Mouse (Mus musculus): ENCODE data around the gene Trip13. TPM values are rescaled to one million over a fixed set of nuclear protein-coding genes. Genes with fewer than 3 reads are reported as not detected.

Trip13 gene
- polyA plus RNA-seq, 1 experiment from 2014 or later: 30.8 TPM

GRCm38 (mm10) chr13:73885656-73886055, 51.9 kb downstream of the Trip13 start:
- Histone ChIP-seq H3K9me3 (replicated peaks) (no peaks in the 10 kb centered on the region), H3K27me3 (no peaks in the 10 kb centered on the region), H3K36me3 (ENCODE audit: poor library complexity, severe bottlenecking) (no peaks in the 10 kb centered on the region), H3K4me3 (no peak overlapping the region), H3K9ac (no peak overlapping the region), H3K27ac (no peak overlapping the region), H3K4me2 (no peak overlapping the region), H3K4me1 (no peaks in the 10 kb centered on the region)
- WGBS: 88% methylated on average over 4 of the region's 4 CpGs
- no peak for ATAC-seq

- Histone ChIP-seq H3K9ac (no peak overlapping the region), H3K27me3 (no peaks in the 10 kb centered on the region), H3K4me3 (no peak overlapping the region), H3K4me2 (no peak overlapping the region), H3K9me3 (replicated peaks) (no peaks in the 10 kb centered on the region), H3K27ac (no peak overlapping the region), H3K4me1 (no peaks in the 10 kb centered on the region), H3K36me3 (ENCODE audit: poor library complexity, severe bottlenecking) (no peaks in the 10 kb centered on the region)
- WGBS: 82% methylated on average over 8 of the region's 8 CpGs
- ATAC-seq: no peak
These were observed 56.2 kb downstream of the Trip13 start for GRCm38 (mm10) chr13:73881347-73881746.

- ATAC-seq: no peak
- Histone ChIP-seq H3K36me3 (ENCODE audit: poor library complexity, severe bottlenecking) (no peaks in the 10 kb centered on the region), H3K9ac (no peak overlapping the region), H3K27ac (no peak overlapping the region), H3K27me3 (no peaks in the 10 kb centered on the region), H3K9me3 (replicated peaks) (no peaks in the 10 kb centered on the region), H3K4me3 (no peak overlapping the region), H3K4me1 (no peaks in the 10 kb centered on the region), H3K4me2 (no peak overlapping the region)
- 86% methylated on average over 5 of the region's 5 CpGs for WGBS
These were observed 57.8 kb downstream of the Trip13 start for GRCm38 (mm10) chr13:73879824-73880223.

GRCm38 (mm10) chr13:73872159-73872558, 65.4 kb downstream of the Trip13 start:
- Histone ChIP-seq H3K4me2 (no peak overlapping the region), H3K27me3 (no peaks in the 10 kb centered on the region), H3K27ac (no peak overlapping the region), H3K9me3 (replicated peaks) (no peaks in the 10 kb centered on the region), H3K36me3 (ENCODE audit: poor library complexity, severe bottlenecking) (no peaks in the 10 kb centered on the region), H3K4me3 (no peak overlapping the region), H3K9ac (no peak overlapping the region), H3K4me1 (0 out of 2 replicates have a peak, but pooled peaks cover 9% of the 10 kb centered on the region)
- 66% methylated on average over 2 of the region's 2 CpGs for WGBS
- no peak for ATAC-seq

Small RNAs within 50 kb of the gene (microRNA-seq; reads per million reads assigned to microRNA genes)
- not detected for gene Gm25197

Other genes with a start within 250 kb of the Trip13 start
- gene Slc6a19, start 232.9 kb downstream of the Trip13 start, polyA plus RNA-seq (2015; fragmentation: Nextera tagmentation; extraction: Ambion mirVana): 0.19 and 0.20 TPM in 2 replicates
- 20.1 and 26.4 TPM in 2 replicates for gene Slc12a7, start 204.7 kb downstream of the Trip13 start, polyA plus RNA-seq (2015; fragmentation: Nextera tagmentation; extraction: Ambion mirVana)
- 3.4 and 4.8 TPM in 2 replicates for gene Nkd2, start 90.2 kb downstream of the Trip13 start, polyA plus RNA-seq (2015; fragmentation: Nextera tagmentation; extraction: Ambion mirVana)
- 87.9 and 89.7 TPM in 2 replicates for gene Brd9, start within 50 bp of the Trip13 start, polyA plus RNA-seq (2015; fragmentation: Nextera tagmentation; extraction: Ambion mirVana)
- not detected in 2 replicates for gene Zdhhc11, start 26.1 kb upstream of the Trip13 start, polyA plus RNA-seq (2015; fragmentation: Nextera tagmentation; extraction: Ambion mirVana)
- 3.7 and 5.1 TPM in 2 replicates for gene Tppp, start 71.6 kb upstream of the Trip13 start, polyA plus RNA-seq (2015; fragmentation: Nextera tagmentation; extraction: Ambion mirVana)
- gene Cep72, start 124.5 kb upstream of the Trip13 start, polyA plus RNA-seq (2015; fragmentation: Nextera tagmentation; extraction: Ambion mirVana): 15.0 and 17.6 TPM in 2 replicates
- 0.04 TPM in 1 of 2 replicates, not detected in the other for gene Slc9a3, start 183.7 kb upstream of the Trip13 start, polyA plus RNA-seq (2015; fragmentation: Nextera tagmentation; extraction: Ambion mirVana)

Data from forebrain, embryonic 13.5 days (tissue).